16 mouse cellular contexts compared by ENCODE assay signal in genomic region chr17:7759786-7760185, GRCm38 (mm10).
"Had no signal": no experiment of that assay in that cellular context is flagged by ENCODE, and none has a peak within 500 bp of the region (broad histone marks: within the 10 kb centered on the region; RNA-seq: fewer than 3 reads in every experiment).

No protein-coding gene starts in this region.

- H3K4me1 ChIP-seq: intestine, embryonic 15.5 days; limb, embryonic 13.5 days; liver, embryonic 15.5 days; midbrain, embryonic 13.5 days had no signal

- H3K27me3 ChIP-seq: intestine, embryonic 15.5 days; limb, embryonic 13.5 days; liver, embryonic 15.5 days; midbrain, embryonic 13.5 days had no signal

- H3K36me3 ChIP-seq: intestine, embryonic 15.5 days; limb, embryonic 13.5 days; liver, embryonic 15.5 days; midbrain, embryonic 13.5 days had no signal

- ATAC-seq: intestine, embryonic 15.5 days; lung, postnatal 0 days; midbrain, embryonic 13.5 days had no signal

- H3K4me2 ChIP-seq: intestine, embryonic 15.5 days; limb, embryonic 13.5 days; liver, embryonic 11.5 days; liver, embryonic 15.5 days; midbrain, embryonic 13.5 days had no signal

- H3K9ac ChIP-seq: intestine, embryonic 15.5 days; limb, embryonic 13.5 days; liver, embryonic 15.5 days; midbrain, embryonic 13.5 days had no signal

- H3K27ac ChIP-seq: intestine, embryonic 15.5 days; limb, embryonic 13.5 days; liver, embryonic 15.5 days; macrophage; midbrain, embryonic 13.5 days; stomach, postnatal 0 days had no signal

- H3K9me3 ChIP-seq: intestine, embryonic 15.5 days; limb, embryonic 13.5 days; liver, embryonic 15.5 days; midbrain, embryonic 13.5 days had no signal

- H3K4me3 ChIP-seq: intestine, embryonic 15.5 days; limb, embryonic 13.5 days; liver, embryonic 15.5 days; midbrain, embryonic 13.5 days had no signal

- DNase-seq: kidney, adult 18-20 months; kidney, postnatal 10 days; kidney, postnatal 4 days; lung, adult 2 months; right cerebral cortex, adult 18-20 months; right cerebral cortex, postnatal 25 days; thymus, adult 18-20 months; thymus, postnatal 14 days had no signal
